Mouse (Mus musculus) intestine, postnatal 0 days (tissue): ENCODE data around the gene AI597479. TPM values are rescaled to one million over a fixed set of nuclear protein-coding genes. Genes with fewer than 3 reads are reported as not detected.
A peak's percentile ranks its signal among the peaks of the same experiment; 100 is the strongest.

ENCODE experiments used
- ATAC-seq: fragments of 200-750 bp; cut with Nextera tagmentation; 2 replicates; pipeline ENCODE4 v1.8.0; 2017; ENCODE audit warnings: mild to moderate bottlenecking, moderate TSS enrichment, moderate library complexity
- H3K27ac ChIP-seq: fragments of 300-500 bp; sonication (generic); 2 replicates; pipeline ENCODE4 v1.5.1; 2014; ENCODE audit warnings: mild to moderate bottlenecking, low read depth, low read length, moderate library complexity
- H3K27me3 ChIP-seq: fragments of 300-500 bp; sonication (generic); replicated peaks from 2 replicates; pipeline ENCODE4 v1.6.1; 2014; ENCODE audit warnings: low read length, mixed read lengths; ENCODE audit not compliant: control insufficient read depth, insufficient read depth
- H3K36me3 ChIP-seq: fragments of 300-500 bp; sonication (generic); 2 replicates; pipeline ENCODE4 v1.6.1; 2014; ENCODE audit warnings: mild to moderate bottlenecking, moderate library complexity; ENCODE audit not compliant: control insufficient read depth, insufficient read depth
- H3K4me1 ChIP-seq: fragments of 300-500 bp; sonication (generic); replicated peaks from 2 replicates; pipeline ENCODE4 v1.6.1; 2014; ENCODE audit warnings: antibody characterized with exemption, low read length, mixed read lengths; ENCODE audit not compliant: control insufficient read depth, insufficient read depth
- H3K4me2 ChIP-seq: fragments of 300-500 bp; sonication (generic); replicated peaks from 2 replicates; pipeline ENCODE4 v1.6.1; 2014; ENCODE audit warnings: low read depth, mild to moderate bottlenecking, moderate library complexity
- H3K4me3 ChIP-seq: fragments of 300-500 bp; sonication (generic); 2 replicates; pipeline ENCODE4 v1.5.1; 2014; ENCODE audit warnings: low read depth, low read length
- H3K9ac ChIP-seq: fragments of 300-500 bp; sonication (generic); 2 replicates; pipeline ENCODE4 v1.6.1; 2014; ENCODE audit warnings: mild to moderate bottlenecking, low read depth, low read length
- H3K9me3 ChIP-seq: fragments of 300-500 bp; sonication (generic); 2 replicates; pipeline ENCODE4 v1.6.1; 2016; ENCODE audit warnings: mixed run types; ENCODE audit not compliant: control insufficient read depth
- CTCF ChIP-seq: sonication (generic); IDR thresholded peaks from 2 replicates; pipeline ENCODE4 v1.5.1; 2016; ENCODE audit warnings: low read depth, mild to moderate bottlenecking, control low read depth, antibody characterized with exemption, moderate library complexity
- WGBS: fragments of 180-500 bp; shearing (Covaris S2); extraction: QIAGEN DNeasy Blood & Tissue Kit; methylation state at CpG from one replicate; pipeline ENCODE4 v1.1.7; 2014; 5-methylcytosine and 5-hydroxymethylcytosine counted together
- polyA plus RNA-seq: library from polyadenylated mRNA; unstranded; fragments of >200 nt; fragmentation: Nextera tagmentation; extraction: Ambion mirVana; gene quantifications from 2 replicates; pipeline ENCODE4 v1.2.1, GENCODE M21; 2015

The AI597479 gene
- polyA plus RNA-seq, 1 experiment from 2014 or later, result 8.6 TPM

DNA sequence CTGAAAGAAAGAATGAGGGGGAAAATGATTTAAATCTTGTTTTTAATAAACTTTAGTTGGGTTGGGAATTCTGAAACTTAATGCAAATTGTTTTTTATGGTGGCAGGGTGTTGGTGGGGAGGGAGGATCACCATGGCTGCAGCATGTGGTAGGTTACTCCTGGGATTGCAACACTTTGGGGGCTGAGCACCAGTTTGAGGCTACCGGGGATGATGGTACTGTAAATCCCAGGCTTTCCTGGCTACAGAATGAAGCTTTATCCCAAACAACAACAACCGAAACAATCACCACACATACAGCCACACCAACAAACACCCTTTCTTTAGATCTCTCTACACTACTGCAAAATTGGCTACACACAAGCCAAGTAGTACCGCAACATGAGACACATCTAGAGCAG is 63.9 kb downstream of the AI597479 start:
- no peak for TF ChIP-seq CTCF
- ATAC-seq, result no peak
- Histone ChIP-seq H3K36me3 (no peaks in the 10 kb centered on the region), H3K27ac (no peak overlapping the region), H3K27me3 (no peaks in the 10 kb centered on the region), H3K4me2 (peak overlapping the region; percentile 89), H3K4me3 (peak overlapping the region; percentile 75), H3K9ac (peak overlapping the region; percentile 31; the same call in 1 of the 2 replicates), H3K4me1 (peaks cover 15% of the 10 kb centered on the region), H3K9me3 (no peaks in the 10 kb centered on the region)
- 76% methylated on average over 3 of the region's 3 CpGs for WGBS

GRCm38 (mm10) chr1:43163084-43163466 is 64.6 kb downstream of the AI597479 start:
- H3K4me1 ChIP-seq, result peaks cover 10% of the 10 kb centered on the region
- H3K4me3 ChIP-seq, result peak overlapping the region; percentile 75
- H3K27ac ChIP-seq, result peak overlapping the region; percentile 88
- ATAC-seq, result peak; percentile 9; the same call in 1 of the 2 replicates
- 1% methylated on average over 5 of the region's 6 CpGs for WGBS
- H3K27me3 ChIP-seq, result no peaks in the 10 kb centered on the region
- no peaks in the 10 kb centered on the region for H3K36me3 ChIP-seq
- H3K9me3 ChIP-seq, result no peaks in the 10 kb centered on the region
- peak overlapping the region; percentile 71 for H3K9ac ChIP-seq
- H3K4me2 ChIP-seq, result peak overlapping the region; percentile 89
- TF ChIP-seq CTCF, result no peak

- peak overlapping the region; percentile 75 for H3K4me3 ChIP-seq
- no peaks in the 10 kb centered on the region for H3K9me3 ChIP-seq
- 3% methylated on average over 61 of the region's 61 CpGs for WGBS
- peak; percentile 90 for ATAC-seq
- H3K4me1 ChIP-seq, result peaks cover 10% of the 10 kb centered on the region
- peak overlapping the region; percentile 88 for H3K27ac ChIP-seq
- H3K36me3 ChIP-seq, result no peaks in the 10 kb centered on the region
- H3K4me2 ChIP-seq, result peak overlapping the region; percentile 89
- H3K9ac ChIP-seq, result peak overlapping the region; percentile 71
- TF ChIP-seq CTCF, result peak; percentile 26
- no peaks in the 10 kb centered on the region for H3K27me3 ChIP-seq
These were observed 65.2 kb downstream of the AI597479 start for GRCm38 (mm10) chr1:43163467-43164418.

GRCm38 (mm10) chr1:43164582-43164981 is 66.1 kb downstream of the AI597479 start:
- Histone ChIP-seq H3K4me1 (0 out of 2 replicates have a peak, but pooled peaks cover 5% of the 10 kb centered on the region), H3K9ac (no peak overlapping the region), H3K9me3 (no peaks in the 10 kb centered on the region), H3K4me2 (no peak overlapping the region; the same call in 1 of the 2 replicates), H3K27me3 (no peaks in the 10 kb centered on the region), H3K27ac (no peak overlapping the region), H3K36me3 (no peaks in the 10 kb centered on the region), H3K4me3 (no peak overlapping the region)
- WGBS, result 98% methylated on average over 5 of the region's 5 CpGs
- TF ChIP-seq CTCF, result no peak
- no peak for ATAC-seq

Other genes with a start within 250 kb of the AI597479 start
- gene Mrps9, start 247.5 kb upstream of the AI597479 start, polyA plus RNA-seq, result 37.1 and 38.3 TPM in 2 replicates
- gene Gpr45, start 145.8 kb upstream of the AI597479 start, polyA plus RNA-seq, result 2.2 and 2.3 TPM in 2 replicates
- 6.1 and 6.8 TPM in 2 replicates for gene Tgfbrap1, start 73 bp upstream of the AI597479 start, polyA plus RNA-seq
- 55.3 and 57.8 TPM in 2 replicates for gene Fhl2, start 98.3 kb downstream of the AI597479 start, polyA plus RNA-seq